Mouse (Mus musculus): ENCODE measurements around the gene Arhgef28.

Gene Arhgef28

GRCm38 (mm10) chr13:98183157-98183878 is 22.9 kb downstream of the Arhgef28 start:
- no peak for DNase-seq (ENCODE audit: low spot score in 2 of 2)

- no peak for DNase-seq (ENCODE audit: low spot score in 2 of 2)
Measured at GRCm38 (mm10) chr13:98182330-98182729, 23.9 kb downstream of the Arhgef28 start.

- no peak for DNase-seq (ENCODE audit: low spot score in 2 of 2)
Measured at GRCm38 (mm10) chr13:98180636-98181035, 25.6 kb downstream of the Arhgef28 start.

- DNase-seq (ENCODE audit: low spot score in 2 of 2), result no peak
Measured at GRCm38 (mm10) chr13:98175323-98176007, 30.8 kb downstream of the Arhgef28 start.

GRCm38 (mm10) chr13:98173008-98173407 is 33.2 kb downstream of the Arhgef28 start:
- DNase-seq (ENCODE audit: low spot score in 2 of 2), result no peak

- no peak for DNase-seq (ENCODE audit: low spot score in 2 of 2)
Measured at GRCm38 (mm10) chr13:98172365-98172764, 33.9 kb downstream of the Arhgef28 start.

GRCm38 (mm10) chr13:98171706-98172105 is 34.5 kb downstream of the Arhgef28 start:
- no peak for DNase-seq (ENCODE audit: low spot score in 2 of 2)

- no peak for DNase-seq (ENCODE audit: low spot score in 2 of 2)
Measured at GRCm38 (mm10) chr13:98171257-98171656, 35.0 kb downstream of the Arhgef28 start.

- no peak for DNase-seq (ENCODE audit: low spot score in 2 of 2)
Measured at GRCm38 (mm10) chr13:98164878-98165277, 41.4 kb downstream of the Arhgef28 start.

- DNase-seq (ENCODE audit: low spot score in 2 of 2), result no peak
Measured at GRCm38 (mm10) chr13:98161496-98161895, 44.7 kb downstream of the Arhgef28 start.

GRCm38 (mm10) chr13:98156656-98157055 is 49.6 kb downstream of the Arhgef28 start:
- no peak for DNase-seq (ENCODE audit: low spot score in 2 of 2)

- DNase-seq (ENCODE audit: low spot score in 2 of 2), result no peak
Measured at GRCm38 (mm10) chr13:98152759-98153158, 53.5 kb downstream of the Arhgef28 start.

- DNase-seq (ENCODE audit: low spot score in 2 of 2), result no peak
Measured at GRCm38 (mm10) chr13:98147532-98147931, 58.7 kb downstream of the Arhgef28 start.

GRCm38 (mm10) chr13:98146573-98147160 is 59.6 kb downstream of the Arhgef28 start:
- DNase-seq (ENCODE audit: low spot score in 2 of 2), result no peak

- no peak for DNase-seq (ENCODE audit: low spot score in 2 of 2)
Measured at GRCm38 (mm10) chr13:98145310-98145709, 60.9 kb downstream of the Arhgef28 start.

GRCm38 (mm10) chr13:98143000-98143399 is 63.2 kb downstream of the Arhgef28 start:
- no peak for DNase-seq (ENCODE audit: low spot score in 2 of 2)

- DNase-seq (ENCODE audit: low spot score in 2 of 2), result no peak
Measured at GRCm38 (mm10) chr13:98140626-98141025, 65.6 kb downstream of the Arhgef28 start.

GRCm38 (mm10) chr13:98138786-98139185 is 67.5 kb downstream of the Arhgef28 start:
- DNase-seq (ENCODE audit: low spot score in 2 of 2), result no peak

GRCm38 (mm10) chr13:98135890-98136555 is 70.2 kb downstream of the Arhgef28 start:
- DNase-seq (ENCODE audit: low spot score in 2 of 2), result no peak

- no peak for DNase-seq (ENCODE audit: low spot score in 2 of 2)
Measured at GRCm38 (mm10) chr13:98132951-98133350, 73.3 kb downstream of the Arhgef28 start.

GRCm38 (mm10) chr13:98132264-98132663 is 74.0 kb downstream of the Arhgef28 start:
- DNase-seq (ENCODE audit: low spot score in 2 of 2), result no peak

GRCm38 (mm10) chr13:98125666-98126065 is 80.6 kb downstream of the Arhgef28 start:
- DNase-seq (ENCODE audit: low spot score in 2 of 2), result no peak
